Mouse (Mus musculus): Measurements from ENCODE around the gene Mycl. TPM values are rescaled to one million over a fixed set of nuclear protein-coding genes. Genes with fewer than 3 reads are reported as not detected.
A peak's percentile ranks its signal among the peaks of the same experiment; 100 is the strongest.

Gene Mycl
- 1 to 10 TPM in 2 of 4 experiments, under 1 TPM in 2; 0.68 to 2.1 (median 1.3) TPM for total RNA-seq (2022)

- peak; percentile 45 for DNase-seq
These were observed at the start of gene Mycl for GRCm38 (mm10) chr4:122995404-122996220. Gene Mycl (plus strand): TSS chr4:122995652.

GRCm38 (mm10) chr4:122947223-122947622, 48.2 kb upstream of the Mycl start:
- DNase-seq, result no peak

- DNase-seq, result no peak
These were observed 46.4 kb upstream of the Mycl start for GRCm38 (mm10) chr4:122949096-122949495.

- no peak for DNase-seq
These were observed 40.6 kb upstream of the Mycl start for GRCm38 (mm10) chr4:122954680-122955411.

GRCm38 (mm10) chr4:122955412-122956136, 39.9 kb upstream of the Mycl start:
- DNase-seq, result peak; percentile 83

- DNase-seq, result no peak
These were observed 39.2 kb upstream of the Mycl start for GRCm38 (mm10) chr4:122956301-122956700.

GRCm38 (mm10) chr4:122958491-122959031, 36.9 kb upstream of the Mycl start:
- DNase-seq, result no peak

- DNase-seq, result no peak
These were observed 35.6 kb upstream of the Mycl start for GRCm38 (mm10) chr4:122959816-122960215.

- no peak for DNase-seq
These were observed 34.9 kb upstream of the Mycl start for GRCm38 (mm10) chr4:122960321-122961099.

GRCm38 (mm10) chr4:122961100-122961567, 34.3 kb upstream of the Mycl start, which contains the start of gene Mfsd2a:
Gene Mfsd2a (minus strand): TSS chr4:122961188.
- no peak for DNase-seq

GRCm38 (mm10) chr4:122961589-122961988, 33.9 kb upstream of the Mycl start:
- DNase-seq, result no peak

GRCm38 (mm10) chr4:122962751-122963150, 32.7 kb upstream of the Mycl start:
- DNase-seq, result no peak

- no peak for DNase-seq
These were observed 27.3 kb upstream of the Mycl start for GRCm38 (mm10) chr4:122968106-122968505.

GRCm38 (mm10) chr4:122971191-122971590, 24.3 kb upstream of the Mycl start:
- DNase-seq, result no peak

GRCm38 (mm10) chr4:122971646-122972045, 23.8 kb upstream of the Mycl start:
- DNase-seq, result no peak

GRCm38 (mm10) chr4:122972056-122972455, 23.4 kb upstream of the Mycl start:
- DNase-seq, result no peak

GRCm38 (mm10) chr4:122974976-122975520, 20.4 kb upstream of the Mycl start:
- no peak for DNase-seq

- no peak for DNase-seq
These were observed 18.6 kb upstream of the Mycl start for GRCm38 (mm10) chr4:122976885-122977284.

- DNase-seq, result no peak
These were observed 16.6 kb upstream of the Mycl start for GRCm38 (mm10) chr4:122978850-122979249.

GRCm38 (mm10) chr4:122979826-122980225, 15.6 kb upstream of the Mycl start:
- no peak for DNase-seq

GRCm38 (mm10) chr4:122980684-122981083, 14.8 kb upstream of the Mycl start:
- no peak for DNase-seq
